Mouse (Mus musculus) G1E (cell line): ENCODE data around the gene Tmem266.

Experiments used
- CTCF ChIP-seq: IDR thresholded peaks from 2 replicates; pipeline ENCODE4 v1.5.1; 2012; ENCODE audit warnings: low read depth, low read length, inconsistent platforms, mixed read lengths
- GATA2 ChIP-seq: IDR thresholded peaks from 2 replicates; pipeline ENCODE4 v1.6.1; 2012; ENCODE audit warnings: low read depth, low read length, inconsistent platforms, borderline replicate concordance

- no peak for TF ChIP-seq CTCF
- TF ChIP-seq GATA2: no peak
Measured at GRCm38 (mm10) chr9:55277562-55277961, 49.2 kb upstream of the Tmem266 start.
